Mouse (Mus musculus): ENCODE results near the gene Calcoco1. TPM values are rescaled to one million over a fixed set of nuclear protein-coding genes. Genes with fewer than 3 reads are reported as not detected.
"Not testable (repeated sequence)": the region's sequence is repeated elsewhere in the genome, so short reads cannot be mapped to it uniquely, and the experiment has no call there.

The Calcoco1 gene
- polyA plus RNA-seq, 1 experiment = 56.0 TPM

GRCm38 (mm10) chr15:102665494-102665893 lies 56.5 kb downstream of the Calcoco1 start:
- Histone ChIP-seq H3K27ac (ENCODE audit: insufficient read depth, low read length) (peak overlapping the region; percentile 40; the same call in 1 of the 2 replicates), H3K4me1 (ENCODE audit: control insufficient read depth, insufficient read depth, low read length) (peaks cover 6% of the 10 kb centered on the region), H3K4me3 (replicated peaks; ENCODE audit: insufficient read depth, low read depth, low read length) (no peak overlapping the region), H3K27me3 (ENCODE audit: control insufficient read depth, insufficient read depth, low read length) (no peaks in the 10 kb centered on the region)
- TF ChIP-seq CTCF (IDR thresholded peaks at IDR 0.05; ENCODE audit: borderline replicate concordance, insufficient read depth, low read depth, low read length) = peak; percentile 83
- TF ChIP-seq POLR2A (IDR thresholded peaks at IDR 0.05; ENCODE audit: borderline replicate concordance, insufficient read depth, low read length) = no peak
- 36% methylated on average over 4 of the region's 4 CpGs for WGBS
- DNase-seq = peak; percentile 61 to 68

GRCm38 (mm10) chr15:102663825-102664224 lies 58.2 kb downstream of the Calcoco1 start:
- no peak overlapping the region for H3K27ac ChIP-seq (ENCODE audit: insufficient read depth, low read length)
- H3K4me3 ChIP-seq (replicated peaks; ENCODE audit: insufficient read depth, low read depth, low read length) = no peak overlapping the region
- no peak for DNase-seq
- no peaks in the 10 kb centered on the region for H3K27me3 ChIP-seq (ENCODE audit: control insufficient read depth, insufficient read depth, low read length)
- TF ChIP-seq CTCF (IDR thresholded peaks at IDR 0.05; ENCODE audit: borderline replicate concordance, insufficient read depth, low read depth, low read length) (no peak), POLR2A (IDR thresholded peaks at IDR 0.05; ENCODE audit: borderline replicate concordance, insufficient read depth, low read length) (no peak)
- peaks cover 2% of the 10 kb centered on the region; the same call in 1 of the 2 replicates for H3K4me1 ChIP-seq (ENCODE audit: control insufficient read depth, insufficient read depth, low read length)
- 68% methylated on average over 8 of the region's 8 CpGs for WGBS

GRCm38 (mm10) chr15:102662601-102663000 lies 59.4 kb downstream of the Calcoco1 start:
- not testable (repeated sequence) for H3K4me3 ChIP-seq (replicated peaks; ENCODE audit: insufficient read depth, low read depth, low read length); H3K27me3 ChIP-seq (ENCODE audit: control insufficient read depth, insufficient read depth, low read length); DNase-seq; H3K27ac ChIP-seq (ENCODE audit: insufficient read depth, low read length); H3K4me1 ChIP-seq (ENCODE audit: control insufficient read depth, insufficient read depth, low read length)
- whole genome bisulfite sequencing = 33% methylated on average over 1 of the region's 2 CpGs

- 88% methylated on average over 3 of the region's 3 CpGs for WGBS
- no peak for DNase-seq
- Histone ChIP-seq H3K27ac (ENCODE audit: insufficient read depth, low read length) (no peak overlapping the region), H3K4me3 (replicated peaks; ENCODE audit: insufficient read depth, low read depth, low read length) (no peak overlapping the region), H3K4me1 (ENCODE audit: control insufficient read depth, insufficient read depth, low read length) (no peaks in the 10 kb centered on the region), H3K27me3 (ENCODE audit: control insufficient read depth, insufficient read depth, low read length) (no peaks in the 10 kb centered on the region)
- TF ChIP-seq POLR2A (IDR thresholded peaks at IDR 0.05; ENCODE audit: borderline replicate concordance, insufficient read depth, low read length) (no peak), CTCF (IDR thresholded peaks at IDR 0.05; ENCODE audit: borderline replicate concordance, insufficient read depth, low read depth, low read length) (no peak)
These were observed 64.0 kb downstream of the Calcoco1 start for GRCm38 (mm10) chr15:102657926-102658381.

Other genes with a start within 250 kb of the Calcoco1 start
- not detected in 2 replicates for gene Gm10337, start 218.5 kb downstream of the Calcoco1 start, polyA plus RNA-seq (2012; rRNA removed)
- 130 and 149 TPM in 2 replicates for gene Map3k12, start 205.1 kb downstream of the Calcoco1 start, polyA plus RNA-seq (2012; rRNA removed)
- 121 and 131 TPM in 2 replicates for gene Tarbp2, start 204.0 kb downstream of the Calcoco1 start, polyA plus RNA-seq (2012; rRNA removed)
- gene Npff, start 197.2 kb downstream of the Calcoco1 start, polyA plus RNA-seq (2012; rRNA removed) = 8.5 and 10.4 TPM in 2 replicates
- not detected in 2 replicates for gene Gm28047, start 97.1 kb downstream of the Calcoco1 start, polyA plus RNA-seq (2012; rRNA removed)
- 66.6 and 74.6 TPM in 2 replicates for gene Atf7, start 96.7 kb downstream of the Calcoco1 start, polyA plus RNA-seq (2012; rRNA removed)
- 391 and 398 TPM in 2 replicates for gene Atp5g2, start 49.8 kb downstream of the Calcoco1 start, polyA plus RNA-seq (2012; rRNA removed)
- gene Hoxc13, start 198.9 kb upstream of the Calcoco1 start, polyA plus RNA-seq (2012; rRNA removed) = not detected in 2 replicates
- not detected in 2 replicates for gene Hoxc12, start 214.6 kb upstream of the Calcoco1 start, polyA plus RNA-seq (2012; rRNA removed)
- not detected in 2 replicates for gene Hoxc11, start 232.2 kb upstream of the Calcoco1 start, polyA plus RNA-seq (2012; rRNA removed)
- not detected in 2 replicates for gene Hoxc10, start 244.6 kb upstream of the Calcoco1 start, polyA plus RNA-seq (2012; rRNA removed)
- 1.5 and 2.2 TPM in 2 replicates for gene Hoxc5, start 245.3 kb upstream of the Calcoco1 start, polyA plus RNA-seq (2012; rRNA removed)

Measured in cerebellum, adult 2 months (tissue).